Mouse (Mus musculus): ENCODE measurements around the gene Irx2.

- no peak for TF ChIP-seq CTCF (IDR thresholded peaks at IDR 0.05; ENCODE audit: low read depth)
- no peak for TF ChIP-seq EP300 (IDR thresholded peaks at IDR 0.05; ENCODE audit: low read depth)
Measured at GRCm38 (mm10) chr13:72628935-72629631, 463 bp downstream of the Irx2 start.
